Mouse (Mus musculus) midbrain, embryonic 16.5 days (tissue): Measurements from ENCODE around the gene Olfr545. TPM values are rescaled to one million over a fixed set of nuclear protein-coding genes. Genes with fewer than 3 reads are reported as not detected.

Experiments used
- ATAC-seq: fragments of 200-750 bp; cut with Nextera tagmentation; 2 replicates; pipeline ENCODE4 v1.8.0; 2017; ENCODE audit warnings: moderate TSS enrichment
- H3K27ac ChIP-seq: fragments of 300-500 bp; sonication (generic); 2 replicates; pipeline ENCODE4 v1.5.1; 2014; ENCODE audit warnings: mild to moderate bottlenecking, low read length, mixed read lengths
- H3K27me3 ChIP-seq: fragments of 300-500 bp; sonication (generic); 2 replicates; pipeline ENCODE4 v1.6.1; 2014; ENCODE audit warnings: low read depth, low read length, mixed read lengths; ENCODE audit not compliant: control insufficient read depth, insufficient read depth
- H3K36me3 ChIP-seq: fragments of 300-500 bp; sonication (generic); 2 replicates; pipeline ENCODE4 v1.6.1; 2014; ENCODE audit warnings: mild to moderate bottlenecking, low read length, moderate library complexity, mixed read lengths; ENCODE audit not compliant: control insufficient read depth, insufficient read depth
- H3K4me1 ChIP-seq: fragments of 300-500 bp; sonication (generic); 2 replicates; pipeline ENCODE4 v1.6.1; 2014; ENCODE audit warnings: mild to moderate bottlenecking, low read length, mixed read lengths; ENCODE audit not compliant: control insufficient read depth, insufficient read depth
- H3K4me2 ChIP-seq: fragments of 300-500 bp; sonication (generic); 2 replicates; pipeline ENCODE4 v1.6.1; 2014; ENCODE audit warnings: mild to moderate bottlenecking, low read length, mixed read lengths
- H3K4me3 ChIP-seq: fragments of 300-500 bp; sonication (generic); 2 replicates; pipeline ENCODE4 v1.5.1; 2014; ENCODE audit warnings: low read depth, mild to moderate bottlenecking, low read length, moderate library complexity, mixed read lengths
- H3K9ac ChIP-seq: fragments of 300-500 bp; sonication (generic); 2 replicates; pipeline ENCODE4 v1.6.1; 2014; ENCODE audit warnings: low read depth, low read length, mixed read lengths
- H3K9me3 ChIP-seq: fragments of 300-500 bp; sonication (generic); replicated peaks from 2 replicates; pipeline ENCODE4 v1.6.1; 2014; ENCODE audit warnings: mild to moderate bottlenecking, low read length, mixed read lengths; ENCODE audit not compliant: control insufficient read depth, poor library complexity, severe bottlenecking
- WGBS: fragments of 180-500 bp; shearing (Covaris S2); extraction: QIAGEN DNeasy Blood & Tissue Kit; methylation state at CpG from one replicate; pipeline ENCODE4 v1.1.7; 2014; 5-methylcytosine and 5-hydroxymethylcytosine counted together
- polyA plus RNA-seq: library from polyadenylated mRNA; unstranded; fragments of >200 nt; fragmentation: Nextera tagmentation; extraction: Ambion mirVana; gene quantifications from 2 replicates; pipeline ENCODE4 v1.2.1, GENCODE M21; 2015

The Olfr545 gene
- polyA plus RNA-seq = 0.23 and 0.25 TPM in 2 replicates

DNA sequence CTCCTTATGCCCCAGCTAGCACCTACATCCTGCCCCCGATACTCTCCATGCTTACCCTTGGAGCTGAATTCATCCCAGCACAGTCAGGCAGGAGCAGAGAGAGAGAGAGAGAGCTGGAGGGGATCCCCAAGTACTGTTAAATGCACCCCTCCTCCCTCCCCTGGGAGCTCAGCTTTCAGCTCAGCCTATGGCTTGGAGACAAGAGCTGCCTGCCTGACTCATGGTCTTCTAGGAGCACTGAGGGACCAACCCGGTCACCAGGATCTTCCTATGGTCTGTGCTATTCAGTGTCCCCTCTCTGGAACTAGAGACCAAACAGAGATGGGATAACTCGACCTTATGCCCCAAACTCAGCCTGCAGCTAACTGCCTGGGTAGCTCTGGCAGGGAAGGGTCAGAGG, at the start of gene Olfr545:
Olfr545 (minus strand) TSS at position 101 of the 400 bp plus-strand sequence.
- no peak within 1 kb of the TSS for H3K4me3 ChIP-seq
- WGBS = 72% methylated on average over 3 of the region's 3 CpGs
- no peak for ATAC-seq

DNA sequence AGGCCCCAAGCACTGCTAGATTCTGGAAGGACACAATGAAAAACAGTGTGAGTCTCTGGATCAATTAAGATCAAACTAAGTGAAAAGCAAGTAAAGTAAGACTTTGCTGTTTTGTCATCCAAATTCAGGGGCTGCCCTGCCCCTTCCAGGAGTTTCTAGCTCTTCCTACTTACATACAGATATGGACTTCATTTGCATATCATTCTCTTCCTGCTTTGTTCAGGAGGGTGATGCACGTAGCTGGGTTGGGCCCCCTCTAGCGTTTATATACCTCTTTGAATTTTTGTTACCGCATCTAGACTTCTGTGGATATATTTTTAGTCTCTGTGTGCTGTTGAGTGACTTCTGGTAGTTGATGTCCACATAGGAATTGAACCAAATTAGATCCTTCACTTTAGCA, 41.9 kb upstream of the Olfr545 start:
- no peak overlapping the region for H3K9ac ChIP-seq
- H3K4me1 ChIP-seq = no peaks in the 10 kb centered on the region
- H3K36me3 ChIP-seq = no peaks in the 10 kb centered on the region
- H3K9me3 ChIP-seq = no peaks in the 10 kb centered on the region
- H3K4me3 ChIP-seq = no peak overlapping the region
- H3K4me2 ChIP-seq = no peak overlapping the region
- H3K27me3 ChIP-seq = no peaks in the 10 kb centered on the region
- no peak overlapping the region for H3K27ac ChIP-seq
- 71% methylated on average over 3 of the region's 3 CpGs for WGBS
- ATAC-seq = no peak

More for the DNA sequence above, at the start of gene Olfr545:
- H3K9me3 ChIP-seq = no peaks in the 10 kb centered on the region
- H3K36me3 ChIP-seq = no peaks in the 10 kb centered on the region
- no peak within 1 kb of the TSS for H3K4me2 ChIP-seq
- no peaks in the 10 kb centered on the region for H3K4me1 ChIP-seq
- H3K27ac ChIP-seq = no peak within 1 kb of the TSS
- H3K9ac ChIP-seq = no peak within 1 kb of the TSS
- H3K27me3 ChIP-seq = no peaks in the 10 kb centered on the region

DNA sequence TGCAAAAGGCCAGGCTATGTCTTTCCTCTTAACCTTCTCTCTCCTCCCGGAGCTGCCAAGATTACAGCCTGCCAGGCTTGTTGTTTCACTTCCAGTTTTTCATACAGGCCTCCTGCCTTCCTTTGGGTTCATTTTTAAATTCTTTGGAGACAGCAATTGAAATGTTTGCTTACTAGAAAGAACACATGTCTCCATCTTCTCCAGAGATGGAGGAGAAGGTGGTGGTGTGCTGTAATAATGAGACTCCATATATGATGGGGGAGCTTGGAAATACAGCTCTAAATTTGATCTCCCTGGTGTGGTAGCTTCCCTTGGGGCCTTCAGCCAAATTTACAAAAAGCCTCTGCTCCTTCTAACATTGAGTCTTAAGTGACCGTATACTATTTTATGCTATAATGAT, 41.2 kb upstream of the Olfr545 start, which contains the start of gene Olfr548-ps1:
Olfr548-ps1 (plus strand) TSS at position 301 of the 400 bp plus-strand sequence.
- H3K9me3 ChIP-seq = no peaks in the 10 kb centered on the region
- no peak within 1 kb of the TSS for H3K9ac ChIP-seq
- H3K27me3 ChIP-seq = no peaks in the 10 kb centered on the region
- H3K27ac ChIP-seq = no peak within 1 kb of the TSS
- H3K4me1 ChIP-seq = no peaks in the 10 kb centered on the region
- ATAC-seq = no peak
- no peak within 1 kb of the TSS for H3K4me3 ChIP-seq
- 90% methylated on average over 2 of the region's 2 CpGs for WGBS
- H3K4me2 ChIP-seq = no peak within 1 kb of the TSS
- H3K36me3 ChIP-seq = no peaks in the 10 kb centered on the region

DNA sequence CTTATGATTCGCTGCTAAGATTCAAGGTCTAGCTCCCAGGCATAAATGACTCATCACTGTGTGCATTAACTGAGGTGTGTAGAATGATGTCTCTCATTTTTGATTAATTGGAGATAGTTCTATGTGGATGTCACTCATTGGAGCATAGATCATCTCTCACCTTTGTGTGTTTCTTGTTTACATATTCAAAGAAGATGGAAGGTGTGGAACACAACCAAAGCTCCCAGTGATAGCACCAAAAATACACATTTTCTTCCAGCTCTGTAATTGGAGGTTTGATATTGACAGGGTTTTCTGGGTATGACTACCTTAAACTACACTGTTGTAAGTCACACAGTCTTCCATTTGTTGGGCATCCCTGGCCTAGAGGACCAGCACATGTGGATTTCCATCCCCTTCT, 35.1 kb upstream of the Olfr545 start, which contains the start of gene Olfr547:
Olfr547 (plus strand) TSS at position 301 of the 400 bp plus-strand sequence.
- H3K27me3 ChIP-seq = no peaks in the 10 kb centered on the region
- H3K4me3 ChIP-seq = no peak within 1 kb of the TSS
- no peak within 1 kb of the TSS for H3K27ac ChIP-seq
- no peak for ATAC-seq
- H3K36me3 ChIP-seq = no peaks in the 10 kb centered on the region
- no peaks in the 10 kb centered on the region; the same call in 1 of the 2 replicates for H3K9me3 ChIP-seq
- WGBS = 77% methylated on average over 1 of the region's 1 CpGs
- H3K4me1 ChIP-seq = no peaks in the 10 kb centered on the region
- no peak within 1 kb of the TSS for H3K9ac ChIP-seq
- no peak within 1 kb of the TSS for H3K4me2 ChIP-seq

DNA sequence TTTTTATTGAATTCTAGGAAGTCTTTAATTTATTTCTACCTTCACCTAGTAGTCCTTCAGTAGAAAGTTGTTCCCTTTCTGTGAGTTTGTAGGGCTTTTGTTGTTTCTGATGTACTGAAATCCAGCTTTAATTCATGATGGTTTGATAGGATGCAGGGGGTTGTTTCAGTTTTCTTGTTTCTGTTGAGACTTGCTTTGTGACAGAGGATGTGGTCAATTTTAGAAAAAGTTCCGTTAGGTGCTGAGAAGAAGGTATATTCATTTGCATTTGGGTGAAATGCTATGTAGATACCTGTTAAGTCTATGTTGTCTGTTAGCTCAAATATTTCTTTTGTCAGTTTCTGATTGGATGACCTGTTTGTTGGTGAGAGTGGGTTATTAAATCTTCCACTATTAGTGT, 29.7 kb upstream of the Olfr545 start:
- no peak overlapping the region for H3K4me3 ChIP-seq
- H3K27ac ChIP-seq = no peak overlapping the region
- 78% methylated on average over 1 of the region's 1 CpGs for WGBS
- no peak overlapping the region for H3K9ac ChIP-seq
- H3K36me3 ChIP-seq = no peaks in the 10 kb centered on the region
- no peak overlapping the region for H3K4me2 ChIP-seq
- no peaks in the 10 kb centered on the region for H3K4me1 ChIP-seq
- no peaks in the 10 kb centered on the region for H3K27me3 ChIP-seq
- no peak for ATAC-seq
- H3K9me3 ChIP-seq = no peaks in the 10 kb centered on the region; the same call in 1 of the 2 replicates

DNA sequence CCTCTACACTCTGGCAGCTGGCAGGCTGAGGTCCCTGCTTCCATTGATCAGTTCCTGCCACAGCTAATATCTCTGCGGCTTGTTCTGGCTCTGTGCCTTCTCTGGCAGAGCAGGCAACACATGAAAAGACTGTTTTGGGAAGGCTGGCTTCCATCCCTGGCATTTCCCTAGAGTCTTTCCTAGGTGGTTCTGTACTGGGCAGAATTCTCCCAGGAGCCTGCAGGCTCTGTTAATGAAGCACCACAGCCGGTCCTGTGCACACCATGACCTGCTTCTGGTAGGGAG, 17.6 kb upstream of the Olfr545 start:
- no peak for ATAC-seq
- Histone ChIP-seq H3K9me3 (no peaks in the 10 kb centered on the region), H3K27me3 (no peaks in the 10 kb centered on the region), H3K4me3 (no peak overlapping the region), H3K9ac (no peak overlapping the region), H3K4me1 (0 out of 2 replicates have a peak, but pooled peaks cover 3% of the 10 kb centered on the region), H3K27ac (no peak overlapping the region), H3K4me2 (no peak overlapping the region), H3K36me3 (no peaks in the 10 kb centered on the region)
- 83% methylated on average over 2 of the region's 2 CpGs for WGBS

DNA sequence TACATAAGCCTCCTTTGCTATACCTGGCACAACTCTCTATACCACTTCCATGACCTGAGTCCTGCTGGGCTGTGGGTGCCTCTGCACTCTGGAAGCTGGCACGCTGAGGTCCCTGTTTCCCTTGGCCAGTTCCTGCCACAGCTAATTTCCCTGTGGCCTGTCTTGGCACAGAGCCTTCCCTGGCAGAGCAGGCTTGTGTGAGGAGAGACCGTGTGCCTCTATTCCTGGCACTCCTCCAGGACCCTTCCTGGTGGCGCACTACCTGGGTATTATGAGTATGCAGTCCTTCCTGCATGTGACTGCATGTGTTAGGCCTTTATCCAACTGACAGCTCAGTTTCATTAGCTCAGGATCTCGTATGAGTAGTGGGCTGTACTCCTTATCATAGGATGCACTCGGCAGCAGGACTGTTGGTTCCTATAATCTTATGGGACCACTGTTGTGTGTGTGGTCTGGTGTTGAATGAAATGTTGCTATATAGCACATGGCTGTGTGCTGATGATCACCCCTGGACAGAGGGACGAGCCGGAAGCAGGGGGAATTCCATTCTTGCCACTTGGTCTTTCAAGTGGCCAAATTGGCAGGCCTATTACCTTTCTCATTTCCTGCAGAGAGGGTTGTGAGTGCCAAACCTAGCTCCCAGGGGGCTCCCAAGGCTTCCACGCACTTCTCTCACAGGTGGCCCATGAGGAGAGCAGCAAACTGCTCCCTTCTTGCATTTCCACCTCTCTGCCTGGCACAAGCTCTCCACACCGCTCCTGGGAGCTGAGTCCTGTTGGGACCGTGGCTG, 17.1 kb upstream of the Olfr545 start:
- Histone ChIP-seq H3K27me3 (no peaks in the 10 kb centered on the region), H3K27ac (no peak overlapping the region), H3K36me3 (no peaks in the 10 kb centered on the region), H3K9me3 (no peaks in the 10 kb centered on the region), H3K4me1 (0 out of 2 replicates have a peak, but pooled peaks cover 3% of the 10 kb centered on the region), H3K9ac (no peak overlapping the region), H3K4me2 (no peak overlapping the region), H3K4me3 (no peak overlapping the region)
- ATAC-seq = no peak
- 72% methylated on average over 10 of the region's 10 CpGs for WGBS

DNA sequence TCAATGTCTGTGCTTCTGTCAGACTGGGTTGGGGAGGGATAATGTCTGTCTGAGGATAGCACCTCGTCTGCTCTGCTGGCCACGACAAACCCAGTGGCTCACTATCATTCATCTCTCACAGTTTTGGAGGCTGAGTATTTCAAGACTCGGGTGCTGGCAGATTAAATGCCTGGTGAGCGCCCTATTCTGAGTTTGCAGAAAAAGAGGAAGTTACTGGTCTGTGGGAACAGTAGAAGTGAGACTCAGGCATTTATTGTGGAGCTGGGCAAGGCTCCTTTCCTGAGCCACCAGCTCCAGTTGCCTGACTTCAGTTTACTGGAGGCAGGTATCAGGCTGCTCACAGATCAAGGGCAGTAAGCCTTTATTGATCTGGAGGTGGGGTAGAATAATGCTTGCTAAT, 14.8 kb upstream of the Olfr545 start:
- Histone ChIP-seq H3K36me3 (no peaks in the 10 kb centered on the region), H3K4me3 (no peak overlapping the region), H3K4me1 (0 out of 2 replicates have a peak, but pooled peaks cover 3% of the 10 kb centered on the region), H3K9me3 (no peaks in the 10 kb centered on the region), H3K27ac (no peak overlapping the region), H3K9ac (no peak overlapping the region), H3K4me2 (no peak overlapping the region), H3K27me3 (no peaks in the 10 kb centered on the region)
- 78% methylated on average over 4 of the region's 4 CpGs for WGBS
- no peak for ATAC-seq

DNA sequence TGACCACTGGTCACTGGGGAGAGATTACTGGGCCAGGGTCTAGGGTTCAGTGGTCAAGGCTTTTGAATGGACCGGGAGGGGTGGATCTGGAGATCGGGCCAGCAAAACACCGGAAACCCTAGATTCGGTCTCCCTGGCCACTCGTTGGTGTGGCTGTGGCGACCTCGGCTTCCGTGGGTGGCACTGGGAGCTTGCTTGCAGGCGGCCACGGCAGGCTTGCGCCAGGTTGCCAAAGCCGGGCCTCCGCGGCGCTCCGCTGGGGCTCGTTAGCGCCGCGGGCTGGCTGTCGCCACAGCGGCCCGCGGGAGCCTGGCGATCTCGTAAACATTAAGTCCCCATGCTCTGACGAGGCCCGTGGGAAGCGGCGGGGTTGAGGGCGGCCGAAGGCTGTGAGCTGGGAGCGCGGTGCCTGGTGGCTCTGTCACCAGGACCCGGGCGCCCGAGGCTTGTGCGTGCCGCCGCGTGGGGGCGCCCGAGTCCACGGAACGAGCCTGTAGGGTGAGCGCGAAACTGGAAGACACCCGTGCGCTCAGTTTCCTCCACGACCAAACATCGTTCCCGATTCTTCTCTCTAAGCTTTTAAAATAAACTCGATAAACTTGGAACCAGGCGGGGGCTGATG, 13.6 kb upstream of the Olfr545 start:
- H3K27me3 ChIP-seq = no peaks in the 10 kb centered on the region
- 0 out of 2 replicates have a peak, but pooled peaks cover 3% of the 10 kb centered on the region for H3K4me1 ChIP-seq
- peak overlapping the region; percentile 31; the same call in 1 of the 2 replicates for H3K27ac ChIP-seq
- no peaks in the 10 kb centered on the region for H3K9me3 ChIP-seq
- peak overlapping the region; percentile 64 for H3K4me3 ChIP-seq
- no peaks in the 10 kb centered on the region for H3K36me3 ChIP-seq
- H3K9ac ChIP-seq = peak overlapping the region; percentile 89
- peak; percentile 97 for ATAC-seq
- H3K4me2 ChIP-seq = peak overlapping the region; percentile 86
- WGBS = under 1% methylated on average over 54 of the region's 54 CpGs
